8 mouse cellular contexts compared by ENCODE assay signal in the genomic region with DNA sequence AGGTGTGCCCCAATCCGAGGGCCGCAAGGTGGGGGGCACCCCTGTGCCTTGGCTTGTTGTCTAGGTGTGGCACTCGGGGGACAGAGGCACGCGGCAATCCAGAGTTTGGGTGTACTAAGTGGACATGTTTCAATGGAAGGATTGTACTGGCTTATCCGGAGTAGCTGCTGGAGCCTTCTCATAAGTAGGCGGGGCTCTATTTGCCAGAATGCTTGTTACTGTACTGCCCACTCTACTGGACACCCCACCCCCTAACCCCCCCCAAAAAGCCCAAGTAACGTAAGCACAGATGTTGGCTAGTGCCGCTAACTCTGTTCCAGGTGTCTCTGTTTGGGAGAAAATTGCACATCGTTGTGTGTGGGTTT. TPM values are rescaled to one million over a fixed set of nuclear protein-coding genes. Genes with fewer than 3 reads are reported as not detected.
A peak's percentile ranks its signal among the peaks of the same experiment; 100 is the strongest.
DNase-seq lines count a peak whose midpoint lies in the region; ATAC-seq and TF ChIP-seq lines count a peak whose summit lies in the region.

No protein-coding gene starts in this region.

- H3K4me2 ChIP-seq in forebrain, embryonic 16.5 days (ENCODE audit: low read length), result peak overlapping the region; percentile 80
- peak overlapping the region; percentile 92 for H3K4me2 ChIP-seq in liver, embryonic 14.5 days (ENCODE audit: low read depth)
- H3K4me2 ChIP-seq in neural tube, embryonic 15.5 days, result peak overlapping the region; percentile 91

- peak overlapping the region; percentile 86 for H3K9ac ChIP-seq in forebrain, embryonic 16.5 days (replicated peaks; ENCODE audit: low read depth, low read length)
- H3K9ac ChIP-seq in liver, embryonic 14.5 days (replicated peaks), result peak overlapping the region; percentile 79
- H3K9ac ChIP-seq in neural tube, embryonic 15.5 days (replicated peaks), result peak overlapping the region; percentile 94

- no peaks in the 10 kb centered on the region for H3K27me3 ChIP-seq in forebrain, embryonic 16.5 days (replicated peaks; ENCODE audit: control insufficient read depth, insufficient read depth, low read length)
- no peaks in the 10 kb centered on the region for H3K27me3 ChIP-seq in liver, embryonic 14.5 days (ENCODE audit: control insufficient read depth, insufficient read depth, low read length)
- no peaks in the 10 kb centered on the region for H3K27me3 ChIP-seq in neural tube, embryonic 15.5 days (replicated peaks)

- WGBS in forebrain, embryonic 16.5 days, result 2% methylated on average over 10 of the region's 10 CpGs
- under 1% methylated on average over 10 of the region's 10 CpGs for WGBS in liver, embryonic 14.5 days (ENCODE audit: insufficient replicate concordance)
- 4% methylated on average over 10 of the region's 10 CpGs for WGBS in neural tube, embryonic 15.5 days

- peak overlapping the region; percentile 99 for H3K4me3 ChIP-seq in gastrocnemius, adult 2 months
- H3K4me3 ChIP-seq in forebrain, embryonic 16.5 days (replicated peaks; ENCODE audit: low read length), result peak overlapping the region; percentile 83
- H3K4me3 ChIP-seq in liver, embryonic 14.5 days (ENCODE audit: insufficient read depth in 1 of 2, low read depth in 2 of 2, low read length in 2 of 2), result peak overlapping the region; percentile 74 to 89
- peak overlapping the region; percentile 98 for H3K4me3 ChIP-seq in neural tube, embryonic 15.5 days (replicated peaks)

- intact Hi-C loops in gastrocnemius, adult 2 months (cut with DNase I), result no loop called here
- intact Hi-C loops in gastrocnemius, postnatal 36 days (cut with DNase I), result no loop called here

- no peak; the same call in 1 of the 2 replicates for TF ChIP-seq CTCF in gastrocnemius, adult 2 months (IDR thresholded peaks at IDR 0.05)
- no peak for TF ChIP-seq CTCF in liver, embryonic 14.5 days (IDR thresholded peaks at IDR 0.05; ENCODE audit: low read depth)

- peaks cover 4% of the 10 kb centered on the region for H3K4me1 ChIP-seq in forebrain, embryonic 16.5 days (replicated peaks; ENCODE audit: control insufficient read depth, insufficient read depth, low read length)
- peaks cover 0 to 5% of the 10 kb centered on the region in 2 experiments; a peak in 2 of 4 replicates for H3K4me1 ChIP-seq in liver, embryonic 14.5 days (replicated peaks; ENCODE audit: control insufficient read depth in 2 of 2, insufficient read depth in 2 of 2, low read length in 1 of 2)
- H3K4me1 ChIP-seq in neural tube, embryonic 15.5 days, result peaks cover 12% of the 10 kb centered on the region; the same call in 1 of the 2 replicates

- H3K36me3 ChIP-seq in forebrain, embryonic 16.5 days (ENCODE audit: control insufficient read depth, insufficient read depth), result no peaks in the 10 kb centered on the region
- no peaks in the 10 kb centered on the region for H3K36me3 ChIP-seq in liver, embryonic 14.5 days (replicated peaks; ENCODE audit: control insufficient read depth, insufficient read depth, low read depth)
- H3K36me3 ChIP-seq in neural tube, embryonic 15.5 days, result no peaks in the 10 kb centered on the region

- peak overlapping the region; percentile 95 for H3K27ac ChIP-seq in gastrocnemius, adult 2 months
- H3K27ac ChIP-seq in forebrain, embryonic 16.5 days (ENCODE audit: low read length), result peak overlapping the region; percentile 37; the same call in 1 of the 2 replicates
- peak overlapping the region; percentile 55 for H3K27ac ChIP-seq in liver, embryonic 14.5 days
- peak overlapping the region; percentile 85 for H3K27ac ChIP-seq in neural tube, embryonic 15.5 days (replicated peaks)

- no peak for DNase-seq in gastrocnemius, adult 2 months
- no peak for DNase-seq in gastrocnemius, postnatal 36 days
- peak; percentile 42 for DNase-seq in MN1 (ENCODE audit: low spot score)
- DNase-seq in liver, embryonic 14.5 days (ENCODE audit: low read depth in 3 of 3, low spot score in 3 of 3), result peak; percentile 22 to 41 (median 22)
- no peak for DNase-seq in yolk sac, embryonic 10.5 days (ENCODE audit: low spot score)
- DNase-seq in thymus, adult 18-20 months, result no peak

- no peaks in the 10 kb centered on the region for H3K9me3 ChIP-seq in forebrain, embryonic 16.5 days (ENCODE audit: control insufficient read depth, low read length)
- no peaks in the 10 kb centered on the region for H3K9me3 ChIP-seq in liver, embryonic 14.5 days (ENCODE audit: control insufficient read depth, low read length)
- no peaks in the 10 kb centered on the region for H3K9me3 ChIP-seq in neural tube, embryonic 15.5 days (replicated peaks)

- ATAC-seq in forebrain, embryonic 16.5 days, result no peak
- peak; percentile 50 for ATAC-seq in liver, embryonic 14.5 days (ENCODE audit: insufficient read depth)
- peak; percentile 68 for ATAC-seq in neural tube, embryonic 15.5 days (ENCODE audit: low FRiP score)

- no peak for TF ChIP-seq EP300 in liver, embryonic 14.5 days (IDR thresholded peaks at IDR 0.05; ENCODE audit: low read depth)

RNA-seq across cellular contexts. Expression of a gene that starts 0.6 kb away (rescaled TPM):
- 1 to 10 TPM; 7.7 to 7.8 TPM for total RNA-seq in gastrocnemius, adult 2 months (2021)
- total RNA-seq in gastrocnemius, postnatal 36 days (2021), result 1 to 10 TPM; 5.9 to 7.7 TPM
- polyA plus RNA-seq in forebrain, embryonic 16.5 days (2015; fragmentation: Nextera tagmentation; extraction: Ambion mirVana), result 37.5 and 39.6 TPM in 2 replicates
- polyA plus RNA-seq in liver, embryonic 14.5 days (2012; rRNA removed), result 1.9 and 3.0 TPM in 2 replicates
- polyA plus RNA-seq in liver, embryonic 14.5 days (2014; fragmentation: Nextera tagmentation; extraction: Ambion mirVana), result 4.9 and 5.1 TPM in 2 replicates
- 28.8 and 34.1 TPM in 2 replicates for polyA plus RNA-seq in neural tube, embryonic 15.5 days (2015; fragmentation: Nextera tagmentation; extraction: Ambion mirVana)

Comparison
In these comparisons a context has a peak if more than half of its experiments do, and no peak if none do; other contexts are left out.
1. DNase-seq: peak in MN1 (single experiment) and liver, embryonic 14.5 days (3 of 3); none in gastrocnemius, adult 2 months (single experiment), gastrocnemius, postnatal 36 days (0 of 2), yolk sac, embryonic 10.5 days (single experiment) and thymus, adult 18-20 months (0 of 2).
2. H3K27ac ChIP-seq: peak in every context shown above with its lines; median percentile 95 in gastrocnemius, adult 2 months; 85 in neural tube, embryonic 15.5 days; 55 in liver, embryonic 14.5 days; 37 in forebrain, embryonic 16.5 days.
3. Peak in every context shown above with its lines, with median percentiles within 50 percentile points of each other: H3K4me3 ChIP-seq, H3K4me2 ChIP-seq and H3K9ac ChIP-seq.